Mouse (Mus musculus) urinary bladder, postnatal 10 days (tissue): ENCODE measurements around the gene Galns.

Experiments
- DNase-seq: peaks from one replicate; pipeline ENCODE4 v3.0.0; 2022; ENCODE audit warnings: low spot score

Gene Galns

GRCm38 (mm10) chr8:122538310-122539076 lies 72.8 kb downstream of the Galns start:
- DNase-seq = no peak

- DNase-seq = no peak
These were observed 73.5 kb downstream of the Galns start for GRCm38 (mm10) chr8:122537812-122538211.

- DNase-seq = no peak
These were observed 74.2 kb downstream of the Galns start for GRCm38 (mm10) chr8:122537033-122537432.

- no peak for DNase-seq
These were observed 80.0 kb downstream of the Galns start for GRCm38 (mm10) chr8:122531312-122531711.

GRCm38 (mm10) chr8:122529159-122529558 lies 82.1 kb downstream of the Galns start:
- DNase-seq = no peak
